ENCODE assay signal across 8 mouse cellular contexts in genomic region chr15:98772511-98773211, GRCm38 (mm10). TPM values are rescaled to one million over a fixed set of nuclear protein-coding genes. Genes with fewer than 3 reads are reported as not detected.
DNase-seq lines count a peak whose midpoint lies in the region; ATAC-seq and TF ChIP-seq lines count a peak whose summit lies in the region.

No protein-coding gene starts in this region.

- H3K9ac ChIP-seq in embryonic facial prominence, embryonic 12.5 days: peak overlapping the region; percentile 5; the same call in 1 of the 2 replicates
- H3K9ac ChIP-seq in intestine, embryonic 16.5 days (ENCODE audit: low read depth, low read length): peak overlapping the region; percentile 59

- H3K27ac ChIP-seq in left cerebral cortex, adult 2 months: no peak overlapping the region
- no peak overlapping the region for H3K27ac ChIP-seq in embryonic facial prominence, embryonic 12.5 days
- no peak overlapping the region for H3K27ac ChIP-seq in intestine, embryonic 16.5 days (ENCODE audit: low read length)

- no peaks in the 10 kb centered on the region for H3K9me3 ChIP-seq in embryonic facial prominence, embryonic 12.5 days
- no peaks in the 10 kb centered on the region for H3K9me3 ChIP-seq in intestine, embryonic 16.5 days (ENCODE audit: control insufficient read depth, low read length)

- intact Hi-C loops in left cerebral cortex, adult 2 months (cut with DNase I): no loop called here
- intact Hi-C loops in left cerebral cortex, postnatal 4 days (cut with DNase I): no loop called here

- peak overlapping the region; percentile 42 for H3K4me3 ChIP-seq in left cerebral cortex, adult 2 months
- H3K4me3 ChIP-seq in embryonic facial prominence, embryonic 12.5 days: peak overlapping the region; percentile 35
- peak overlapping the region; percentile 40 for H3K4me3 ChIP-seq in intestine, embryonic 16.5 days (ENCODE audit: low read length)

- H3K27me3 ChIP-seq in embryonic facial prominence, embryonic 12.5 days: peaks cover 89% of the 10 kb centered on the region
- peaks cover 48% of the 10 kb centered on the region for H3K27me3 ChIP-seq in intestine, embryonic 16.5 days (replicated peaks; ENCODE audit: control insufficient read depth, insufficient read depth, low read length)

- H3K36me3 ChIP-seq in embryonic facial prominence, embryonic 12.5 days: no peaks in the 10 kb centered on the region
- H3K36me3 ChIP-seq in intestine, embryonic 16.5 days (ENCODE audit: control insufficient read depth, insufficient read depth, low read length): no peaks in the 10 kb centered on the region

- ATAC-seq in embryonic facial prominence, embryonic 12.5 days (ENCODE audit: insufficient number of reproducible peaks, insufficient read depth, low FRiP score, low TSS enrichment): no peak
- 0 out of 2 replicates have a peak, but pooled peaks have one; percentile 28 for ATAC-seq in intestine, embryonic 16.5 days

- H3K4me1 ChIP-seq in embryonic facial prominence, embryonic 12.5 days: peaks cover 27% of the 10 kb centered on the region
- H3K4me1 ChIP-seq in intestine, embryonic 16.5 days (ENCODE audit: control insufficient read depth, insufficient read depth, low read length): peaks cover 18% of the 10 kb centered on the region

- 3% methylated on average over 36 of the region's 36 CpGs for WGBS in embryonic facial prominence, embryonic 12.5 days
- 4% methylated on average over 36 of the region's 36 CpGs for WGBS in intestine, embryonic 16.5 days

- DNase-seq in left cerebral cortex, adult 2 months (ENCODE audit: extremely low spot score in 1 of 2, low spot score in 2 of 2): no peak
- no peak for DNase-seq in left cerebral cortex, postnatal 4 days
- peak; percentile 44 for DNase-seq in lung, postnatal 36 days
- DNase-seq in testis, postnatal 10 days (ENCODE audit: low spot score): peak; percentile 52
- DNase-seq in frontal cortex, postnatal 25 days (ENCODE audit: low spot score in 2 of 2): no peak
- DNase-seq in layer of hippocampus, postnatal 10 days (ENCODE audit: low spot score in 2 of 2): no peak

- H3K4me2 ChIP-seq in embryonic facial prominence, embryonic 12.5 days (replicated peaks): peak overlapping the region; percentile 53
- H3K4me2 ChIP-seq in intestine, embryonic 16.5 days (ENCODE audit: low read depth, low read length): peak overlapping the region; percentile 62

- no peak for TF ChIP-seq CTCF in left cerebral cortex, adult 2 months (IDR thresholded peaks at IDR 0.05)

RNA-seq across cellular contexts. Expression of gene Wnt10b, which starts 5.3 kb away (rescaled TPM):
- total RNA-seq in left cerebral cortex, adult 2 months (2021): under 1 TPM; 0.51 to 0.66 TPM
- under 1 TPM; 0.36 to 0.40 TPM for total RNA-seq in left cerebral cortex, postnatal 4 days (2021)
- polyA plus RNA-seq in embryonic facial prominence, embryonic 12.5 days (2016; fragmentation: Nextera tagmentation; extraction: Ambion mirVana): 1.5 and 1.7 TPM in 2 replicates
- 0.09 TPM in 1 of 2 replicates, not detected in the other for polyA plus RNA-seq in intestine, embryonic 16.5 days (2015; fragmentation: Nextera tagmentation; extraction: Ambion mirVana)
- under 1 TPM; 0.25 to 0.37 TPM for total RNA-seq in layer of hippocampus, postnatal 10 days (2021)

RNA-seq across cellular contexts. Expression of gene Arf3, which starts 9.6 kb away (rescaled TPM):
- total RNA-seq in left cerebral cortex, adult 2 months (2021): 100 to 1,000 TPM; 749 to 756 TPM
- 100 to 1,000 TPM; 318 to 348 TPM for total RNA-seq in left cerebral cortex, postnatal 4 days (2021)
- polyA plus RNA-seq in embryonic facial prominence, embryonic 12.5 days (2016; fragmentation: Nextera tagmentation; extraction: Ambion mirVana): 51.2 and 52.1 TPM in 2 replicates
- polyA plus RNA-seq in intestine, embryonic 16.5 days (2015; fragmentation: Nextera tagmentation; extraction: Ambion mirVana): 35.4 and 40.1 TPM in 2 replicates
- total RNA-seq in layer of hippocampus, postnatal 10 days (2021): 100 to 1,000 TPM; 636 TPM

RNA-seq across cellular contexts. Expression of gene Wnt1, which starts 17.0 kb away (rescaled TPM):
- under 1 TPM in 1 of 2 experiments, not detected in 1; 0.14 TPM for total RNA-seq in left cerebral cortex, adult 2 months (2021)
- total RNA-seq in left cerebral cortex, postnatal 4 days (2021): not detected
- 0.13 and 0.38 TPM in 2 replicates for polyA plus RNA-seq in embryonic facial prominence, embryonic 12.5 days (2016; fragmentation: Nextera tagmentation; extraction: Ambion mirVana)
- not detected in 2 replicates for polyA plus RNA-seq in intestine, embryonic 16.5 days (2015; fragmentation: Nextera tagmentation; extraction: Ambion mirVana)
- total RNA-seq in layer of hippocampus, postnatal 10 days (2021): not detected

RNA-seq across cellular contexts. Expression of gene Ddn, which starts 36.6 kb away (rescaled TPM):
- total RNA-seq in left cerebral cortex, adult 2 months (2021): 100 to 1,000 TPM; 739 to 834 TPM
- 100 to 1,000 TPM; 113 to 118 TPM for total RNA-seq in left cerebral cortex, postnatal 4 days (2021)
- 0.04 TPM in 1 of 2 replicates, not detected in the other for polyA plus RNA-seq in embryonic facial prominence, embryonic 12.5 days (2016; fragmentation: Nextera tagmentation; extraction: Ambion mirVana)
- polyA plus RNA-seq in intestine, embryonic 16.5 days (2015; fragmentation: Nextera tagmentation; extraction: Ambion mirVana): not detected in 2 replicates
- total RNA-seq in layer of hippocampus, postnatal 10 days (2021): 100 to 1,000 TPM; 401 to 403 TPM

RNA-seq across cellular contexts. Expression of gene Fkbp11, which starts 44.7 kb away (rescaled TPM):
- 1 to 10 TPM; 1.9 TPM for total RNA-seq in left cerebral cortex, adult 2 months (2021)
- total RNA-seq in left cerebral cortex, postnatal 4 days (2021): 1 to 10 TPM; 2.7 to 3.5 TPM
- polyA plus RNA-seq in embryonic facial prominence, embryonic 12.5 days (2016; fragmentation: Nextera tagmentation; extraction: Ambion mirVana): 25.1 and 26.3 TPM in 2 replicates
- 96.8 and 108 TPM in 2 replicates for polyA plus RNA-seq in intestine, embryonic 16.5 days (2015; fragmentation: Nextera tagmentation; extraction: Ambion mirVana)
- 1 to 10 TPM; 2.2 to 2.6 TPM for total RNA-seq in layer of hippocampus, postnatal 10 days (2021)

Comparison
In these comparisons a context has a peak if more than half of its experiments do, and no peak if none do; other contexts are left out.
1. DNase-seq: peak in lung, postnatal 36 days (single experiment) and testis, postnatal 10 days (single experiment); none in left cerebral cortex, adult 2 months (0 of 2), left cerebral cortex, postnatal 4 days (single experiment), frontal cortex, postnatal 25 days (0 of 2) and layer of hippocampus, postnatal 10 days (0 of 2).
2. Peak in every context shown above with its lines, with median percentiles within 50 percentile points of each other: H3K4me3 ChIP-seq.